ENCODE assay signal across 21 mouse cellular contexts in genomic region chrX:46971116-46971515, GRCm38 (mm10).
"Had no signal": no experiment of that assay in that cellular context is flagged by ENCODE, and none has a peak within 500 bp of the region (broad histone marks: within the 10 kb centered on the region; RNA-seq: fewer than 3 reads in every experiment).

No protein-coding gene starts in this region.

- H3K36me3 ChIP-seq: kidney, embryonic 15.5 days; liver, embryonic 13.5 days; midbrain, embryonic 10.5 days; midbrain, embryonic 13.5 days; neural tube, embryonic 12.5 days; neural tube, embryonic 15.5 days had no signal

- H3K4me2 ChIP-seq: kidney, embryonic 15.5 days; liver, embryonic 13.5 days; midbrain, embryonic 13.5 days; neural tube, embryonic 12.5 days; neural tube, embryonic 15.5 days had no signal

- H3K27ac ChIP-seq: kidney, embryonic 15.5 days; left cerebral cortex, adult 2 months; liver, embryonic 13.5 days; midbrain, embryonic 10.5 days; midbrain, embryonic 13.5 days; neural tube, embryonic 12.5 days; neural tube, embryonic 15.5 days; stomach, postnatal 0 days had no signal

- H3K9me3 ChIP-seq: kidney, embryonic 15.5 days; liver, embryonic 13.5 days; megakaryocyte, embryonic 14.5 days; midbrain, embryonic 10.5 days; midbrain, embryonic 13.5 days; neural tube, embryonic 12.5 days; neural tube, embryonic 15.5 days had no signal

- H3K27me3 ChIP-seq: kidney, embryonic 15.5 days; liver, embryonic 13.5 days; megakaryocyte, embryonic 14.5 days; midbrain, embryonic 13.5 days; neural tube, embryonic 12.5 days; neural tube, embryonic 15.5 days had no signal

- ATAC-seq: lung, postnatal 0 days; midbrain, embryonic 13.5 days had no signal

- H3K4me3 ChIP-seq: kidney, embryonic 15.5 days; left cerebral cortex, adult 2 months; liver, embryonic 13.5 days; megakaryocyte, embryonic 14.5 days; midbrain, embryonic 10.5 days; midbrain, embryonic 13.5 days; neural tube, embryonic 12.5 days; neural tube, embryonic 15.5 days had no signal

- DNase-seq: kidney, postnatal 10 days; kidney, postnatal 36 days; layer of hippocampus, postnatal 36 days; liver, embryonic 13.5 days; lung, adult 2 months; lung, postnatal 36 days; right cerebral cortex, adult 18-20 months; right cerebral cortex, postnatal 14 days; right cerebral cortex, postnatal 4 days; thymus, adult 2 months; thymus, postnatal 14 days; thymus, postnatal 4 days had no signal

- H3K4me1 ChIP-seq: kidney, embryonic 15.5 days; liver, embryonic 13.5 days; megakaryocyte, embryonic 14.5 days; midbrain, embryonic 10.5 days; midbrain, embryonic 13.5 days; neural tube, embryonic 12.5 days; neural tube, embryonic 15.5 days had no signal

- H3K9ac ChIP-seq: kidney, embryonic 15.5 days; liver, embryonic 13.5 days; midbrain, embryonic 13.5 days; neural tube, embryonic 12.5 days; neural tube, embryonic 15.5 days had no signal
